Mouse (Mus musculus): ENCODE measurements at regions not wholly inside any gene's neighbourhood (a gene's known extent, or its start where the extent isn't known, plus 50 kb on each side); places are given as distances from the start of the nearest gene placed in this dataset.
A peak's percentile ranks its signal among the peaks of the same experiment; 100 is the strongest.

GRCm38 (mm10) chr10:96372616-96373346 is 236.4 kb downstream of the Gm5426 start:
- DNase-seq (ENCODE audit: low spot score in 2 of 2) = no peak

GRCm38 (mm10) chr10:96373481-96373880 is 237.1 kb downstream of the Gm5426 start:
- peak; percentile 16 to 18 for DNase-seq (ENCODE audit: low spot score in 2 of 2)

GRCm38 (mm10) chr10:96374293-96375069 is 238.1 kb downstream of the Gm5426 start:
- DNase-seq (ENCODE audit: low spot score in 2 of 2) = peak in 1 of 2 experiments; percentile 30

- no peak for DNase-seq (ENCODE audit: low spot score in 2 of 2)
Measured at GRCm38 (mm10) chr10:96375070-96375447, 238.7 kb downstream of the Gm5426 start.

- no peak for DNase-seq (ENCODE audit: low spot score in 2 of 2)
Measured at GRCm38 (mm10) chr10:96377549-96377948, 239.3 kb upstream of the Btg1 start.

- no peak for DNase-seq (ENCODE audit: low spot score in 2 of 2)
Measured at GRCm38 (mm10) chr10:96379016-96379771, 237.6 kb upstream of the Btg1 start.

GRCm38 (mm10) chr10:96381664-96382063 is 235.1 kb upstream of the Btg1 start:
- no peak for DNase-seq (ENCODE audit: low spot score in 2 of 2)

GRCm38 (mm10) chr10:96391748-96392147 is 225.1 kb upstream of the Btg1 start:
- DNase-seq (ENCODE audit: low spot score in 2 of 2) = no peak

GRCm38 (mm10) chr10:96392836-96393235 is 224.0 kb upstream of the Btg1 start:
- DNase-seq (ENCODE audit: low spot score in 2 of 2) = no peak

GRCm38 (mm10) chr10:96394210-96394609 is 222.6 kb upstream of the Btg1 start:
- DNase-seq (ENCODE audit: low spot score in 2 of 2) = no peak

- no peak for DNase-seq (ENCODE audit: low spot score in 2 of 2)
Measured at GRCm38 (mm10) chr10:96395017-96395416, 221.8 kb upstream of the Btg1 start.

GRCm38 (mm10) chr10:96397931-96398561 is 218.8 kb upstream of the Btg1 start:
- no peak for DNase-seq (ENCODE audit: low spot score in 2 of 2)

GRCm38 (mm10) chr10:96398562-96399288 is 218.1 kb upstream of the Btg1 start:
- peak; percentile 12 to 16 for DNase-seq (ENCODE audit: low spot score in 2 of 2)

GRCm38 (mm10) chr10:96399636-96400400 is 217.0 kb upstream of the Btg1 start:
- DNase-seq (ENCODE audit: low spot score in 2 of 2) = no peak

- no peak for DNase-seq (ENCODE audit: low spot score in 2 of 2)
Measured at GRCm38 (mm10) chr10:96400793-96401192, 216.0 kb upstream of the Btg1 start.

GRCm38 (mm10) chr10:96406306-96406705 is 210.5 kb upstream of the Btg1 start:
- DNase-seq (ENCODE audit: low spot score in 2 of 2) = no peak

GRCm38 (mm10) chr10:96407846-96408245 is 209.0 kb upstream of the Btg1 start:
- DNase-seq (ENCODE audit: low spot score in 2 of 2) = no peak

- DNase-seq (ENCODE audit: low spot score in 2 of 2) = no peak
Measured at GRCm38 (mm10) chr10:96408250-96408649, 208.6 kb upstream of the Btg1 start.

GRCm38 (mm10) chr10:96410028-96410427 is 206.8 kb upstream of the Btg1 start:
- no peak for DNase-seq (ENCODE audit: low spot score in 2 of 2)

- no peak for DNase-seq (ENCODE audit: low spot score in 2 of 2)
Measured at GRCm38 (mm10) chr10:96414807-96415206, 202.0 kb upstream of the Btg1 start.

Data from spleen, postnatal 14 days (tissue).